Mouse (Mus musculus) ES-E14 (cell line): ENCODE data around the gene Mrps23.

Experiments used
- MAFK ChIP-seq: IDR thresholded peaks from 2 replicates; pipeline ENCODE4 v1.6.1; 2014; ENCODE audit warnings: mild to moderate bottlenecking, low read depth, low read length, inconsistent platforms; ENCODE audit not compliant: insufficient read depth
- ZC3H11A ChIP-seq: IDR thresholded peaks from 2 replicates; pipeline ENCODE4 v1.6.1; 2012; ENCODE audit warnings: low read depth, mild to moderate bottlenecking, inconsistent platforms, low read length, borderline replicate concordance
- ZNF384 ChIP-seq: IDR thresholded peaks from 2 replicates; pipeline ENCODE4 v1.6.1; 2012; ENCODE audit warnings: low read depth, low read length, inconsistent platforms

- TF ChIP-seq ZNF384 (no peak), ZC3H11A (no peak), MAFK (no peak)
These were observed 49.5 kb downstream of the Mrps23 start for GRCm38 (mm10) chr11:88253514-88254167.
